Mouse (Mus musculus) megakaryocyte-erythroid progenitor cell, adult 5-6 weeks (primary cell): ENCODE measurements around the gene Apba2. TPM values are rescaled to one million over a fixed set of nuclear protein-coding genes. Genes with fewer than 3 reads are reported as not detected.

Source experiments
- ATAC-seq: replicated peaks from 2 replicates; pipeline ENCODE4 v1.8.0; 2016; ENCODE audit warnings: mild to moderate bottlenecking, inconsistent platforms; ENCODE audit not compliant: severe bottlenecking, poor library complexity, low FRiP score, low TSS enrichment
- total RNA-seq, 2 experiments: library from RNA; stranded (forward) in 1 of 2; stranded (reverse) in 1 of 2; fragments of 200-1000, 215-1000 nt in 1 of 2; fragments of >200 nt in 1 of 2; fragmentation: Nextera tagmentation in 1 of 2; gene quantifications; 2 replicates each; pipeline ENCODE4 v1.2.3; 2014 to 2017

The Apba2 gene
- total RNA-seq, 2 experiments from 2014 or later: not detected

GRCm38 (mm10) chr7:64580293-64580692 is 78.8 kb downstream of the Apba2 start:
- no peak for ATAC-seq

DNA sequence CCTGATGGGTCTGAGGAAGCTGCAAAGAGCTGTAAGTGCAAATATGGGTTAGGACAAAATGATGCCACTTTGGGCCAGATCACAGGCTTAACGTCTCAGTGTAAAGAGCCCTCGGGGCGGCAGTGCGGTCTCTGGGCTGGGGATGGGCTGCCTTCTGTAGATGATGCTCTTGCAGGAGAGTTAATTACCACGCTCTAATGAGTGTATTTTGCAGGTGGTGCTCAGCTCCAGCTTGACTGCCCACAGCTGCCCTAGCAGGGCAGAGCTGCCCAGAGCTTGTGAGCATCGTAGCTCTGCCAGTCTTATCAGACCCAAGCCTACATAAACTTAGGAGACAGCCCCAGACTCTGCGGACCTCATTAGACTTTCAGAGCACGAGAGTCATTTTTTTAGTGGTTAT is 80.9 kb downstream of the Apba2 start:
- no peak for ATAC-seq

- no peak for ATAC-seq
Observed at GRCm38 (mm10) chr7:64583670-64584121, 82.2 kb downstream of the Apba2 start.

- ATAC-seq: no peak
Observed at GRCm38 (mm10) chr7:64586133-64586532, 84.6 kb downstream of the Apba2 start.

GRCm38 (mm10) chr7:64586571-64586970 is 85.1 kb downstream of the Apba2 start:
- ATAC-seq: no peak

- ATAC-seq: no peak
Observed at GRCm38 (mm10) chr7:64588636-64589389, 87.3 kb downstream of the Apba2 start.

DNA sequence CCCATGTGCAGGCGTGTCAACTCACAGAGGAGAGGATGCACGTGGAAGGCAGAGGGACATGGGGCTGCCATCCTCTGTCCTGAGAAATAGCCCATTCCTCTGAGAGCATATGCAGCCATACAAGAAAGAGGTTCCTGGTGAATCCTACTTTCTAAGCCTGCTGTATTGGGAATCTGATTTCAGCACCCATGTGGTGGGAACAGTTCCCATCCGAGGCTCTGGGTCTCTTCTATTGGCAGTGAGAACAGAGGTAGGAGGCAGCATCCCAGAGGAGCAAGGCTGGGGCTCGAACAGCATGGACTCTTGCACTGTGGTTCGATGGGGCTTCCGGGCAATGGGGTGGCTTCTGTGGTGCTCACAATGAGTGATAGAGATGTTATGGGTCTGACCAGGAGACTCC is 93.8 kb downstream of the Apba2 start:
- no peak for ATAC-seq

GRCm38 (mm10) chr7:64596652-64597051 is 95.1 kb downstream of the Apba2 start:
- no peak for ATAC-seq

DNA sequence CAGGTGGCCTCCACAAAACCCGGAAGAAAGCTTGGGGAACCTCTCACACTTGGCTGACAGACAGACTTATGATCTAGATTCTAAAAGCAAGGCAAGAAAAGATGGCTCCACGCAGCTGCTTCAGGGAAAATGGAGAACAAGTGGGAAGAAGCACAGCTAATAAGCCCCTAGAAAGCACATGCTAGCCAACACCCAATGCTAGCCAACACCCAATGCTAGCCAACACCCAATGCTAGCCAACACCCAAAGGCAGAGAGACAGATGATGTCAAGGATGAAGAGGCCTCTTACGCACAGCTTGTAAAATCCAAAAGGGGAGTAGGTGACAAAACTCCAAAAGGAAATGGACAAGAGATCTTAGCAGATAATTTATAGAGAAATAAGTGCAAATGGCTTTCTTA is 108.4 kb downstream of the Apba2 start:
- no peak for ATAC-seq

- ATAC-seq: no peak
Observed at GRCm38 (mm10) chr7:64610875-64611274, 109.4 kb downstream of the Apba2 start.

GRCm38 (mm10) chr7:64619261-64619660 is 117.8 kb downstream of the Apba2 start:
- ATAC-seq: no peak

DNA sequence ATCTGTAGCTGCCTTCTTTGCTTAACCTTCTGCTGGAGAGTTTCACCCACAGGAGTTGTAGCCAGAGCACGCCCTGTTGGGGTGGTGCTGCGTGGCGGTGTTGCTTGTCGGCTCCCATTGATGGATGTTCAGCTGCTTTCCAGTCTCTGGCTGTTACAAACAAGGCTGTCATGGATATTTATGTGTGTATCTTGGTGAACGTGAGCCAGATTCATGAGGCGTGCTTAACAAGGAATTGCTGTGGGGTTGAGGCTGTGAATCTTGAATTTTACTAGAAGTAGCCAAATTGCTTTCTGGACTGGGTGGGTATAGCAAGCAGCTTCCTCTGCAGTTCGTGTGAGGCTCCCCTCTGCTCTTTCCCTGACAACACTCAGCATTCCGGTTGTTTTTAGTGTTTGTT is 125.0 kb downstream of the Apba2 start:
- ATAC-seq: no peak

DNA sequence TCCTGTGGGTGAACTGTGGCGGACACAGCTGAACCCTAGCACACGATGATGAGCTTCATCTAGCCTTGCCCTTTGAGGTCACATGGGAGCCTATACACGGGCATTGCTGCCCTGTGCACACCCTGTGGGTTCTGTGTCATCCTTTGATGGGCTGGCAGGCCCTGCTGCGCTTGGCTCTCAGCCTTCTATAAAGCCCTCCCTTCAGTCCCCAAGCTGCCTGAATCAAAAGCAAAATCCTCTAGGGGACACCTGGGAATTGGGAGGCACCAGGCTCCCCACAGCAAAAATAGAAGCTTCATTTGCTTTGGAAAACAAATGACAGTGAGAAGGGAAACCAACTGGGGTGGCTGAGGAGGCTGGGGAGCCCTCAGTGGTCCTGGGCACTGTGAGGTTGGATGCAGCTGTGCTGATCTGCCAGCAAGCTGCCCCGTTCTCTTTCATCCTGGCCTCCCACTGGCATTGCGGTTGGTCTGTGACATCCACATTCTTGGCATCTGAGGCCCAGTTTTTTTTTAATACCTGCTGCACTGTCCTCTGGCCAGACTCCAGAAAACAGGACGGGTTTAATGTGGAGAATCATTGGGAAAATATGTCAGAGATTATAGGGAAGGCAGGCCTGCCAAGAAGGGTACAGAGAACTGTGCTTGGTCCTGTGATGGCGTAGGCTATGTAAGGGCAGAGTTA is 126.6 kb downstream of the Apba2 start:
- no peak for ATAC-seq

DNA sequence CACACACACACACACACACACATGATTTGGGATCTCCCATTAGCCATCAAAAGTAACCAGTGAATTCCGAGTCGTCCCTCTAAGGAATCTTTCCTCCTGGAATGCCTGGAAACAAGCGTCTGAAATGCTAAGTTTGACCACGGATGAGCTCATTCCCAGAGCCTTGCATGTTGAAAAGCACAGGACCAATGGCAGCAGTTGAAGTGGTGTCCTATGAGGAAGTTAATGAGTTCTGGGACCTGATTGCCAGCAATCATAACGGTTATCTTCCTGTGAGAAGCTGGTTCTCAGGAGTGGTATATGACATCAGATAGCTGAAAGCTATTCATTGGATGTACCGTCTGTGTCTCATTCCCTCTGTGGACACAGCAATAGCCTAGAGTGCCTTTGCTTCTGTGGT is 129.2 kb downstream of the Apba2 start:
- no peak for ATAC-seq

GRCm38 (mm10) chr7:64631131-64631530 is 129.6 kb downstream of the Apba2 start:
- ATAC-seq: no peak

- ATAC-seq: no peak
Observed at GRCm38 (mm10) chr7:64631781-64632351, 130.4 kb downstream of the Apba2 start.

- no peak for ATAC-seq
Observed at GRCm38 (mm10) chr7:64633182-64633581, 131.7 kb downstream of the Apba2 start.

GRCm38 (mm10) chr7:64633916-64634315 is 132.4 kb downstream of the Apba2 start:
- ATAC-seq: no peak

- no peak for ATAC-seq
Observed at GRCm38 (mm10) chr7:64634482-64634881, 133.0 kb downstream of the Apba2 start.

- no peak for ATAC-seq
Observed at GRCm38 (mm10) chr7:64638922-64639321, 137.4 kb downstream of the Apba2 start.

DNA sequence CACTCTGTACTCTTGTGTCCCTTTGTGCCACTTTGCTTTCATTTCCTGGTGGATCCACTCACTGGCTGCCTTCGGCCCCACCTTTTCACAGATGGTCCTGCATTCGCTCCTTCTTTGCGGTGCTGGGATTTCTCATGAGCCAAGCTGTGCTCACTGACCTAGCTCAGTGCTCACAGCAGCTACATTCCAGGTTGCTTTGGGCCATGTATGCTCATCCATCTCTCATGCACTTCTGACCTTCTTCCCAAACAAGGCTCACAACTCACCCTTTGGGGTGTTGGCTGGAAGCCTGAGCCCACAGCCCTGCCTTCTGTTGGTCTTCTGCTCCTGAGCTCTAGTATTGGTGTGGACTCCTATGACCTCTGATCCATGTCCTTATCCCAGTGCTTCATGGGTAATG is 139.1 kb downstream of the Apba2 start:
- ATAC-seq: no peak
